Mouse (Mus musculus): Measurements from ENCODE around the gene Ednra.
A peak's percentile ranks its signal among the peaks of the same experiment; 100 is the strongest.

Ednra gene

GRCm38 (mm10) chr8:77640093-77640839 is 84.0 kb downstream of the Ednra start:
- DNase-seq: no peak

- no peak for DNase-seq
Observed at GRCm38 (mm10) chr8:77637593-77637992, 86.7 kb downstream of the Ednra start.

GRCm38 (mm10) chr8:77634035-77634434 is 90.2 kb downstream of the Ednra start:
- no peak for DNase-seq

GRCm38 (mm10) chr8:77633211-77633610 is 91.1 kb downstream of the Ednra start:
- DNase-seq: no peak

GRCm38 (mm10) chr8:77630691-77631090 is 93.6 kb downstream of the Ednra start:
- DNase-seq: no peak

- DNase-seq: peak; percentile 36
Observed at GRCm38 (mm10) chr8:77629858-77630537, 94.3 kb downstream of the Ednra start.

- no peak for DNase-seq
Observed at GRCm38 (mm10) chr8:77623677-77624209, 100.5 kb downstream of the Ednra start.

- no peak for DNase-seq
Observed at GRCm38 (mm10) chr8:77617916-77618315, 106.3 kb downstream of the Ednra start.
